Mouse (Mus musculus) heart, postnatal 14 days (tissue): ENCODE measurements around the gene Satb2. TPM values are rescaled to one million over a fixed set of nuclear protein-coding genes. Genes with fewer than 3 reads are reported as not detected.
A peak's percentile ranks its signal among the peaks of the same experiment; 100 is the strongest.

Source experiments
- DNase-seq, 2 experiments: peaks; one replicate each; pipeline ENCODE4 v3.0.0; 2021 to 2022
- intact Hi-C: fragments of 180-260 bp; cut with DNase I; formaldehyde crosslinking; loops from one replicate; pipeline ENCODE4 v1.15.1; 2025
- total RNA-seq, 2 experiments: library from RNA; stranded (reverse); gene quantifications; 2 replicates each; pipeline ENCODE4 v1.2.3; 2021

Satb2 gene
- total RNA-seq, 2 experiments from 2014 or later: 0.49 to 0.69 TPM

GRCm38 (mm10) chr1:56975546-56975945 lies 2.9 kb downstream of the Satb2 start:
- intact Hi-C loops: loop anchor here (5.0 to 10.0 kb wide), 3 partner anchors 232 to 1751 kb away; partner anchors contain the start of gene Rftn2
- DNase-seq: no peak

GRCm38 (mm10) chr1:56974187-56974586 lies 4.3 kb downstream of the Satb2 start:
- DNase-seq: no peak
- intact Hi-C loops: loop anchor here (10.0 kb wide), 1 partner anchor 1749 kb away; the partner anchor contains the start of gene Rftn2

GRCm38 (mm10) chr1:56973593-56973950 lies 4.9 kb downstream of the Satb2 start:
- intact Hi-C loops: loop anchor here (10.0 kb wide), 1 partner anchor 1749 kb away; the partner anchor contains the start of gene Rftn2
- DNase-seq: no peak

GRCm38 (mm10) chr1:56972950-56973592 lies 5.4 kb downstream of the Satb2 start:
- intact Hi-C loops: loop anchor here (10.0 kb wide), 1 partner anchor 1748 kb away; the partner anchor contains the start of gene Rftn2
- peak; percentile 95 for DNase-seq

- intact Hi-C loops: loop anchor here (10.0 kb wide), 1 partner anchor 1748 kb away; the partner anchor contains the start of gene Rftn2
- peak; percentile 66 for DNase-seq
Measured at GRCm38 (mm10) chr1:56972251-56972949, 6.0 kb downstream of the Satb2 start.

- DNase-seq: no peak
- intact Hi-C loops: loop anchor here (10.0 kb wide), 1 partner anchor 1747 kb away; the partner anchor contains the start of gene Rftn2
Measured at GRCm38 (mm10) chr1:56971942-56972250, 6.6 kb downstream of the Satb2 start.

- intact Hi-C loops: loop anchor here (10.0 kb wide), 1 partner anchor 1747 kb away; the partner anchor contains the start of gene Rftn2
- DNase-seq: no peak
Measured at GRCm38 (mm10) chr1:56971441-56971861, 7.0 kb downstream of the Satb2 start.

- intact Hi-C loops: loop anchor here (10.0 kb wide), 1 partner anchor 1746 kb away; the partner anchor contains the start of gene Rftn2
Measured at GRCm38 (mm10) chr1:56970740-56971141, 7.7 kb downstream of the Satb2 start.

GRCm38 (mm10) chr1:56969364-56970360 lies 8.8 kb downstream of the Satb2 start:
- intact Hi-C loops: loop anchor here (10.0 kb wide), 1 partner anchor 1745 kb away; the partner anchor contains the start of gene Rftn2
- DNase-seq: no peak

More at GRCm38 (mm10) chr1:56970740-56971141, 7.7 kb downstream of the Satb2 start:
- DNase-seq: no peak

GRCm38 (mm10) chr1:56965879-56966579 lies 12.4 kb downstream of the Satb2 start:
- intact Hi-C loops: no loop called here
- no peak for DNase-seq

GRCm38 (mm10) chr1:56964493-56964892 lies 14.0 kb downstream of the Satb2 start:
- no peak for DNase-seq
- intact Hi-C loops: no loop called here

- intact Hi-C loops: no loop called here
- DNase-seq: no peak
Measured at GRCm38 (mm10) chr1:56963291-56963690, 15.2 kb downstream of the Satb2 start.

GRCm38 (mm10) chr1:56958996-56959395 lies 19.5 kb downstream of the Satb2 start:
- intact Hi-C loops: no loop called here
- no peak for DNase-seq

GRCm38 (mm10) chr1:56957942-56958341 lies 20.5 kb downstream of the Satb2 start:
- no peak for DNase-seq
- intact Hi-C loops: no loop called here

GRCm38 (mm10) chr1:56956811-56957210 lies 21.6 kb downstream of the Satb2 start:
- DNase-seq: no peak
- intact Hi-C loops: no loop called here

- no peak for DNase-seq
- intact Hi-C loops: no loop called here
Measured at GRCm38 (mm10) chr1:56955739-56956085, 22.7 kb downstream of the Satb2 start.

- intact Hi-C loops: no loop called here
- DNase-seq: no peak
Measured at GRCm38 (mm10) chr1:56955055-56955738, 23.3 kb downstream of the Satb2 start.

- intact Hi-C loops: no loop called here
- no peak for DNase-seq
Measured at GRCm38 (mm10) chr1:56953538-56953937, 24.9 kb downstream of the Satb2 start.

GRCm38 (mm10) chr1:56951980-56952379 lies 26.5 kb downstream of the Satb2 start:
- DNase-seq: no peak
- intact Hi-C loops: no loop called here
